Mouse (Mus musculus) megakaryocyte, embryonic 14.5 days (primary cell): ENCODE data around the gene Csnk1e. TPM values are rescaled to one million over a fixed set of nuclear protein-coding genes. Genes with fewer than 3 reads are reported as not detected.

Experiments used
- H3K27me3 ChIP-seq: replicated peaks from 2 replicates; pipeline ENCODE3; 2012; ENCODE audit warnings: inconsistent platforms
- H3K36me3 ChIP-seq: replicated peaks from 2 replicates; pipeline ENCODE3; 2012; ENCODE audit warnings: low read length, inconsistent platforms, mixed read lengths
- H3K4me1 ChIP-seq: 2 replicates; pipeline ENCODE4 v1.6.1; 2012; ENCODE audit warnings: inconsistent platforms
- H3K4me3 ChIP-seq: replicated peaks from 2 replicates; pipeline ENCODE3; 2012; ENCODE audit warnings: moderate library complexity, mild to moderate bottlenecking, inconsistent platforms
- H3K9me3 ChIP-seq: 2 replicates; pipeline ENCODE4 v1.6.1; 2012; ENCODE audit warnings: inconsistent platforms
- FLI1 ChIP-seq: IDR thresholded peaks from 2 replicates; pipeline ENCODE4 v1.6.1; 2012; ENCODE audit warnings: low read length, inconsistent platforms, mixed read lengths
- GATA1 ChIP-seq: IDR thresholded peaks from 3 replicates; pipeline ENCODE4 v1.6.1; 2012; ENCODE audit warnings: mixed read lengths, low read length, inconsistent platforms, borderline replicate concordance
- polyA plus RNA-seq: library from polyadenylated mRNA; stranded (reverse); fragments of >175 nt; gene quantifications from 2 replicates; pipeline ENCODE4 v1.2.3, GENCODE M21; 2012; ENCODE audit warnings: low replicate concordance; ENCODE audit not compliant: insufficient read depth

The Csnk1e gene
- polyA plus RNA-seq, 1 experiment, result 77.4 TPM

- peaks cover 91% of the 10 kb centered on the region for H3K4me1 ChIP-seq
- no peak overlapping the region for H3K4me3 ChIP-seq
- H3K36me3 ChIP-seq, result peaks cover 62% of the 10 kb centered on the region
- H3K27me3 ChIP-seq, result no peaks in the 10 kb centered on the region
- no peaks in the 10 kb centered on the region for H3K9me3 ChIP-seq
- TF ChIP-seq FLI1, result no peak
- no peak for TF ChIP-seq GATA1
These were observed 17.1 kb downstream of the Csnk1e start for GRCm38 (mm10) chr15:79438209-79438810.

GRCm38 (mm10) chr15:79437541-79438208 is 17.7 kb downstream of the Csnk1e start:
- H3K4me1 ChIP-seq, result peaks cover 91% of the 10 kb centered on the region
- no peaks in the 10 kb centered on the region for H3K27me3 ChIP-seq
- H3K36me3 ChIP-seq, result peaks cover 62% of the 10 kb centered on the region
- H3K9me3 ChIP-seq, result no peaks in the 10 kb centered on the region
- TF ChIP-seq GATA1, result no peak
- TF ChIP-seq FLI1, result no peak
- H3K4me3 ChIP-seq, result no peak overlapping the region

GRCm38 (mm10) chr15:79436481-79436921 is 18.9 kb downstream of the Csnk1e start:
- no peak for TF ChIP-seq FLI1
- no peak for TF ChIP-seq GATA1
- H3K4me1 ChIP-seq, result peaks cover 96% of the 10 kb centered on the region
- H3K4me3 ChIP-seq, result no peak overlapping the region
- H3K9me3 ChIP-seq, result no peaks in the 10 kb centered on the region
- H3K36me3 ChIP-seq, result peaks cover 62% of the 10 kb centered on the region
- H3K27me3 ChIP-seq, result no peaks in the 10 kb centered on the region

GRCm38 (mm10) chr15:79435191-79435671 is 20.1 kb downstream of the Csnk1e start:
- Histone ChIP-seq H3K36me3 (peaks cover 75% of the 10 kb centered on the region), H3K4me1 (peaks cover 97% of the 10 kb centered on the region), H3K4me3 (no peak overlapping the region), H3K27me3 (no peaks in the 10 kb centered on the region), H3K9me3 (peaks cover 3% of the 10 kb centered on the region; the same call in 1 of the 2 replicates)
- TF ChIP-seq GATA1 (no peak), FLI1 (no peak)

- H3K9me3 ChIP-seq, result peaks cover 3% of the 10 kb centered on the region; the same call in 1 of the 2 replicates
- peaks cover 77% of the 10 kb centered on the region for H3K36me3 ChIP-seq
- peaks cover 97% of the 10 kb centered on the region for H3K4me1 ChIP-seq
- no peak for TF ChIP-seq FLI1
- TF ChIP-seq GATA1, result no peak
- peak overlapping the region; percentile 89 for H3K4me3 ChIP-seq
- H3K27me3 ChIP-seq, result no peaks in the 10 kb centered on the region
These were observed 22.5 kb downstream of the Csnk1e start for GRCm38 (mm10) chr15:79432892-79433291.

GRCm38 (mm10) chr15:79432328-79432727 is 23.0 kb downstream of the Csnk1e start:
- Histone ChIP-seq H3K4me1 (peaks cover 97% of the 10 kb centered on the region), H3K9me3 (peaks cover 3% of the 10 kb centered on the region; the same call in 1 of the 2 replicates), H3K4me3 (peak overlapping the region; percentile 89), H3K27me3 (no peaks in the 10 kb centered on the region), H3K36me3 (peaks cover 77% of the 10 kb centered on the region)
- TF ChIP-seq GATA1 (no peak), FLI1 (no peak)

- Histone ChIP-seq H3K36me3 (peaks cover 77% of the 10 kb centered on the region), H3K9me3 (peaks cover 3% of the 10 kb centered on the region; the same call in 1 of the 2 replicates), H3K4me1 (peaks cover 95% of the 10 kb centered on the region), H3K27me3 (no peaks in the 10 kb centered on the region), H3K4me3 (peak overlapping the region; percentile 89)
- no peak for TF ChIP-seq GATA1
- TF ChIP-seq FLI1, result no peak
These were observed 23.4 kb downstream of the Csnk1e start for GRCm38 (mm10) chr15:79431925-79432324.

- Histone ChIP-seq H3K27me3 (no peaks in the 10 kb centered on the region), H3K36me3 (peaks cover 77% of the 10 kb centered on the region), H3K4me3 (no peak overlapping the region), H3K9me3 (peaks cover 3% of the 10 kb centered on the region; the same call in 1 of the 2 replicates), H3K4me1 (peaks cover 86% of the 10 kb centered on the region)
- TF ChIP-seq FLI1 (no peak), GATA1 (no peak)
These were observed 24.8 kb downstream of the Csnk1e start for GRCm38 (mm10) chr15:79430461-79431000.

GRCm38 (mm10) chr15:79429994-79430393 is 25.4 kb downstream of the Csnk1e start:
- no peak overlapping the region for H3K4me3 ChIP-seq
- TF ChIP-seq FLI1 (no peak), GATA1 (no peak)
- peaks cover 77% of the 10 kb centered on the region for H3K36me3 ChIP-seq
- H3K27me3 ChIP-seq, result no peaks in the 10 kb centered on the region
- H3K9me3 ChIP-seq, result peaks cover 3% of the 10 kb centered on the region; the same call in 1 of the 2 replicates
- H3K4me1 ChIP-seq, result peaks cover 80% of the 10 kb centered on the region

GRCm38 (mm10) chr15:79429527-79429926 is 25.8 kb downstream of the Csnk1e start:
- TF ChIP-seq FLI1 (no peak), GATA1 (no peak)
- H3K9me3 ChIP-seq, result peaks cover 3% of the 10 kb centered on the region; the same call in 1 of the 2 replicates
- no peaks in the 10 kb centered on the region for H3K27me3 ChIP-seq
- no peak overlapping the region for H3K4me3 ChIP-seq
- H3K36me3 ChIP-seq, result peaks cover 77% of the 10 kb centered on the region
- H3K4me1 ChIP-seq, result peaks cover 76% of the 10 kb centered on the region
